Mouse (Mus musculus) CD4-positive, CD25-positive, alpha-beta regulatory T cell, adult 2 months (primary cell): Measurements from ENCODE around the gene Prss34.

ENCODE experiments used
- DNase-seq: peaks from one replicate; pipeline ENCODE4 v3.0.0-alpha.2; 2012; ENCODE audit warnings: low read depth, low spot score

Prss34 gene

DNA sequence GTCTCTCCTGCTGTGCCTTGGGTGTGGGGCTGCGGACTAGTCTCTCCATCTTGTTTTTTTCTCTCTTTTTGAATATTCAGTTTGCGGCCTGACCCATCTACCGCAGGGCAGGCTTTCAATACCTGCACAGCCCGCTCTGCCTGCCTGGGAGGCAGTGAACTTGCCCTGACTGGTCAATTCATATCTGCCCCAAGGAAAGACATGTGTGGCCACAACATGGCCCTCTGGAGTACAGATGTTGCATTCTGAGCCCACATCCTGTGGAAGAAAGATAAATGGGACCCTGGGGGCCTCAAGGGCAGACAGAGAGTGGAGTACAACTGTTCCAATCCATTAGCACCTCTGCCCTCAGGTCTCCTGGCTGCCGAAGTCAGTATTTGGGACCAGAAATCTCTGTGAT lies at the start of gene Prss34:
Gene Prss34, plus strand, starts transcription at position 301 of the 400 bp plus-strand sequence.
- DNase-seq, result no peak

DNA sequence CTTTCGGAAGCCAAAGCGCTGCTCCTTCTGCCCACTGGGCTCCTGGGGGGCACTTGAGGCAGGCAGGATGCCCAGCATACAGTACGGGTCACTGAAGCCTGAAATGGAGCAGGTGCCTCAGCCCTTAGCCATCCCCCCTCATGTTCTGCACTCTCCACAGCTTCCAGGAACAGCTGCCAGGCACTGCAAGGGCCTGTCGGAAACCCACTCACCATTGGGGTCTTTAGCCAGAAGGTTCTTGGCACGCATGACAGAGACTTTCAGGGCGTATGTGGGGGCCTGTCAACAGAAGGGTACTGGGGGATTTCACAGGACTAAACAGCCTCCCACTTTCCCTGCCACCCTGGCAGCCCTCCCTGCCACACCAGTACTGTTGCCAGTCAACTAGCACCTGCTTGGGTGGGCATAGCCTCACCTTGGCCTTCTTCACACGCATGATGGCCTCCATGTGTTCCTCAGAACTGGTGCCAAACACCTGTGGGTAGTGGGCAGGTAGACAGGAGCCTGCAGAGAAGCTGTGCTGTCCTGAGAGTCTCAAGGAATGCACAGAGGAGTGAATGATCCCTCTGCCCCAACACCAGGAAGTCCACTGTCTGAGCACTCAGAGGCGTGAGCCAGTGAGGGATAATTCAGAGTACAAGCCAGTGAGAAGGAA lies 47.9 kb upstream of the Prss34 start:
- no peak for DNase-seq

DNA sequence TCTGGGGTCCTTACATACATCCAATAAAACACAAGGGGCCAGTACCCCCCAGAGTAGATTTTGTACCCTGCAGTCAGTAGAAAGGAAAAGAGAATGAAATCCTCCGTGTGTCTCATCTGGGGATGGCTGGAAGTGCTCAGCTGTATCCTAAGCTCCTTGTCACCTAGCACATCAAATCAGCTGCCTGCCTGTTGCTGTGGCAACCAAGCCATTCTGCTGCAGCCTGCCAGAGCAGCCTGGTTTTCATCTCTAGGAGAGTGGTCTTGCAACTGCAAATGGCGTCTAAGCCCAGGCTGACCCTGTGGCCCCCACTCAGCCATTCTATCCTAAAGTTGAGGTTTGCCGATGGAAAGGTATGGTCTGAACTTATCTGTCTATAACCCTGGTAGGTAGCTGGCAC lies 45.6 kb upstream of the Prss34 start:
- DNase-seq, result no peak

DNA sequence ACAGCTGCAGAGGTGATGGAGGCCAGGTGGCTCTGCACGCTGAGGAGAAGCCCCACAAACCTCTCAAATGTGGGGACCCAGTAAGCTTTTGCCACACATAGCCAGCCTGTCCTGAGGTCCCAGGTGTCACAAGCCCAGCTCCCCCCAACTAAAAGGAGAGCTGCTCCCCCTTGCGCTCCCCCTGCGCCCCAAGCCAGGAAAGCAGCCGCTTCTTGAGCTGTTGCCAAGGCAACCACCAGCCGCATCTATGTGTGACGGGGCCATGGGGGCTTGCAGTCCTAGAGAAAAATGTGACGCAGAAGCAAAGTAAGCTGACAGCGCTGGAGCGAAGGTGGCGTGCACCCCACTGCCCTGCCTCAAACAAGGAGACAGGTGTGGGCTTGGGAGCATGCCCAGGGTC lies 44.4 kb upstream of the Prss34 start:
- DNase-seq, result no peak

DNA sequence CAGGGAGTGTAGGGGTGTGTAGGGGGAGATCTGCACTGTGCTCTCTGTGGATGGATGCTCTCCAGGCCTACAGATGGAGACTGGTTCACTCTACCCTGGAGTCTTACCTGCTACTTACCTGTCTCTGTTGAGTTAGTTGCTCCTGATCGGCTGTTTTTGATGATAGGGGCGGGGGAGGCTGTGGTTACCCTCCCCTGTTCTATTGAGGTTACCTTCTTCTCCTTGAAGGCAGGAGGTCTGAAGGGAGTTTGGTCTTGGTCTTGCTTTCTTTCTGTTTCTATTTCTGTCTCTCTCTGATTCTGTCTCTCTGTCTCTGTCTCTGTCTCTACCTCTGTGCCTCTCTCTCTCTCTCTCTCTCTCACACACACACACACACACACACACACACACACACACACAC lies 43.1 kb upstream of the Prss34 start:
- peak; percentile 35 for DNase-seq

DNA sequence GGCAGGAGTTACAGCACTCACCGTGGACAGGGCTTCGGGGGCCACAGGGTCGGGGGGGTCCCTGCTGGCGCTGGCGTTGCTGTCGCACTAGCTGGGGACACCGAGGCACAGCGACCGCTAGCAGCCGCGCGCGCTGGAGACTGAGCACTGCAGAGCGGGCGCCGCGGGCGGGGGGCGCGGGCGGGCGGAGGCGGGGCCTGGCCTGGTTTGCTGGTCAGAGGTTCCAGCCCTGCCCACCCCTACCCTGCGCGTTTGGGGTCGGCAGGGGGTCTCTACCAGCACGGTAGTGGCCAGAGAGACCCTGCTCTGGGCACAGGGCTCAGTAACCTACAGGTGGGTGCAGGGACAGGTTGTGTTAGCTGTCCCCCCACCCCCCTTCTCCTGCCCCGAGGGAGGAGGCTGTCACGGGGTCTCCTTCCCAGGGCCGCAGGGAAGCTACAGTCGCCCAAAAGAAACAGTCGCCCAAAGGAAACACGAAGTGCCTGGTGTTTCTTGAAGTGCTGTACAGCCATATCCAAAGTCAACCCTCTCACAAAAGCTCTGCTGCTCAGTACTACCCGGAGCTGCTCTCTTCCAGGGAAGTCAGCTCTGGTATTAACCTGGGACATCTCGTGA lies 41.9 kb upstream of the Prss34 start, which contains the start of gene Baiap3:
Gene Baiap3, minus strand, starts transcription at position 225 of the 615 bp plus-strand sequence.
- peak; percentile 43 for DNase-seq

DNA sequence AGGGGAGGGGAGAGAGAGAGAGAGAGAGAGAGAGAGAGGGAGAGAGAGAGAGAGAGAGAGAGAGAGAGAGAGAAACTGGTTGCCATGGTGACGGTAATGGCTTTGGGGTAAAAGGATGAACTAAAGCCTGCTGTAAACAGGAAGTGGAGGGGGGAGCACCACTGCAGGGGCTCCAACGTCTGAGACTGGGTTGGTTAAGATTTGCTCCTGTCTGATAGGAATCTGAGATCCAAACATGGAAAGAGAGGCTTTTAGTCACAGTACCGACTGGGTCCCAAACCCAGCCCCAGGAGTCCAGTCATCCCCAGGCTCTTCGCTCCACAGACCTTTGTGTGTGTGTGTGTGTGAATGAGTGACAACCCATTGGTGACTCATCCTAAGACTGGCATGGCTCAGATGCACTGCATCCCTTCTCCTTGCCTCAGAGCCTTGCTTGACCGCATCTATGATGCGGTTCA lies 40.4 kb upstream of the Prss34 start:
- DNase-seq, result peak; percentile 77

DNA sequence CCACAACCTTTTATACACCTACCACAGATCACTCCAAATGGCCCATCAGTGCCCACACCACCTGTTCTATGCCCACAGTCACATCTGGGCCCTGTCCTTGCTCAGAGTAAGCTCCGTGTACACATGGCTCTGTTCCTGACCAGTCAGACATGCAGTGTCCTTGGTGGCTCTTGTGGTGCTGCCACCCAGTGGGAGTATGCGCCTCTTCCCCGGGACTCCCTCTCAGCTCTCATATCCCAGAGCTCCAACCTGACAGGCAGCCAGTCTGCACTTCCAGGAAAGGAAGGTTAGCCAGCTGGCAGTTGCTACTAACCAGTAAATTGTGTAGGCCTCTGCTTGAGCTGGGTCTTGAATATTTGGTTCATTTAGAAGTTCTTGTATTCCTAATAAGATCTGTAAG lies 33.7 kb upstream of the Prss34 start:
- DNase-seq, result no peak

DNA sequence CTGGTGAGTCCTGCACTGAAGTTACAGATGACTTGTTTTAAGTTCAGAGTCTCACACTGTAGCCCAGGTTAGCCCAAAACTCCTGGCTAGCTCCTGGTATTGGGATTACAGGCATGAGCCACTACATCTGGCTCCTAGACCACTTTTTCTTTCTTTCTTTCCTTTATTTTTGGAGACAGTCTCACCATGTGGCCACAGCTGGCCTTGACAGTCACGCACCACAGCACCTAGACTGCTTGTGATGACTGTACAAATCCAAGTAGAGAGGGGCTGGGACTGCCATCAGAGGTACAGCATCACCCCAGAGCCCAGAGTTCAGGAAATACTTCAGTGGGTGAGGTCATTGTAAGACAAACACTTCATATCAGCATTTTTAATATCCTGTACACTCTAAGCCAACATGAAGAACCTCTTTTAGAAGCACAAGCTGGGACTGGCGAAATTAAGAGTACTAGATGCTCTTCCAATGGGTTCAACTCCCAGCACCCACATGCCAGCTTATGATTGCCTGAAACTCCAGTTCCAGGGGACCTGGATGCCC lies 27.3 kb upstream of the Prss34 start:
- DNase-seq, result no peak

DNA sequence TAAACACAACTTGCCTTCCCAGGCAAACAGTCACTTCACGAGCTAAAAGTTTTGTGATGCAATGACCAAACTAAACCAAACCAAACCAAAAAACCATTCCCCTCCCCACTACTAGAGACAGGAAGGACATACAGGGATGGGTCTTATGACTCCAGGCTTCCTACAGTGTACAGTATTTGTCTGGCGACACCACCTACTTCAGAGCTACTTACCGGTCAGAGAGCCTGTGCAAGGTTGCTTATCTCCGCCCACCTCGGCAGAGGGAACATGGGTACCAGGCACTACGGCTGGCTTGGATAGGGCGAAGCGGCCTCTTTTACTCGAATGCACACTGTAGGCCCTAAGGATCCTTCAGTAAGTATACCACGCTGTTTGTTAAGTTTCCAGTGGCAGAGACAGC lies 25.9 kb upstream of the Prss34 start:
- DNase-seq, result peak; percentile 38

DNA sequence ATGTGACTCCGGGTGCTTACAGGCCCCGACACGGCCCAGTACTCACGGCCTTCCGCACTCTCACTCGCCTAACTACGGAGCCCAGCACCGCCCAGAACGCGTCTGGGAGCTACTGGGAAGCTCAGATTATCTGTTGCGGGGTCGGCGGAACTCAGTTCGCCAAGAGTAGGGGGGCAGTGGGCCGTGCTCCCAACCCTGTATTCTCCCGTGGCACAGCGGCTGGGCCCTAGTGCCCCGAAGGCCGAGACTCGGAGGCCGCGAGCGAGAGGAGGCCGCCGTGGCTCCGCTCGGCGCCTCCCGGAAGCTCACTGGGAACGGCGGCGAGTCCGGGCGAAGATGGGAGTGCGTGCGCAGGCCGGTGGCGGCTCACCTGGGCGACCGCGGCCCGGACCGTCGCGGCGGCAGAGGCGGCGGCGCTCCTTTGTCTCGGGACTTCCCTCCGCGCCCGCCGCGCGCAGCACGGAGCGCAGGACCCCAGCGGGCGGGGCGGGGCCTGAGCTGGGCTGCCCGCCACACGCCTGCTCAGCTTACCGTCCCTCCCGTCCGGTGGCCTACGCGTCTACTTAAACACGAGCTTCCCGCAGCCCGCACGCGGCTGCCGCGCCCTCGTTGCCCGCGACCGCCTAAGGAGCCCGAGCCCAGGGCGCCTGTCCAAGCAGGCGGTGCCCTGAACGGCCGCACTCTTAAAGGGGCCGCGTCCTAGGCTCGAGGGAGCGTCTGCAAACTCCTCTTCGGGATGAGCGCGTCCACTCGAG lies 25.1 kb upstream of the Prss34 start:
- peak; percentile 93 for DNase-seq

DNA sequence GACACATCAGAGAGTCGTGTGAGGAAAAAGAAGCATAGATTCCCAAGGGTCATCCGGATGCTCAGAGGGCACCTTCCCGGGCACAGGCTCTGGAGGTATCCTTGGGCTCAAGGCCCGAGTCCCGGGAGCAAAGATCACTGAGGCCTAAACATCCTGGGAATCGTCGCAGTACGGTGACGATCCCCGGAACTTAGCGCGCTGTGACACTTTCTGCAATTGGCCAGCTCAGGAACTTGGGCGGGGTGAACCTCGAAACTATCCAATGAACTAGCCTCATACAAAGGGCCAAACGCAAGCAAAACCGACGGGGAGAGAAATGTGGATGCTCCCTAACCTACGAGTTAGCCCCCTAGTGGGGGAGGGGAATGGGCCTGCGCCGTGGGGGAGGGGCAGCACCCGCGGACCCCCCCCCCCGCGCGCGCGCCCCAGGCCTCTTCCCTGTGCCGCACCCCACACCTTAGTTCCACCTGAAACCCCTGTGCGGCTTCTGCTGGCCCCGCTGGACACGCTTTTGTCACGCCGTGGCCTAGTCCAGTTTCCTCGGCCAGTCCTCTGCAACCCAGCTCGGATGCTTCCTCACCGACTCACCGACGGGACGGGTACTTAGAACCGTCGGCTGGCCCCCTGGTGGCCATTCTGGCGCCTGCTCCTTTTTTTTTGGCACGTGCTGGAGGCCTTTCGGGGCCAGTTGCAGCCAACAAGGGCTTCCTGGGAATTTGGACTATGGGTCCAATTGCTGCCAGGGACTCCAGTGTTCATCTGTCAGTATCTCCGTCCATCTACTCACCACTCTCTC lies 24.3 kb upstream of the Prss34 start:
- peak; percentile 97 for DNase-seq

DNA sequence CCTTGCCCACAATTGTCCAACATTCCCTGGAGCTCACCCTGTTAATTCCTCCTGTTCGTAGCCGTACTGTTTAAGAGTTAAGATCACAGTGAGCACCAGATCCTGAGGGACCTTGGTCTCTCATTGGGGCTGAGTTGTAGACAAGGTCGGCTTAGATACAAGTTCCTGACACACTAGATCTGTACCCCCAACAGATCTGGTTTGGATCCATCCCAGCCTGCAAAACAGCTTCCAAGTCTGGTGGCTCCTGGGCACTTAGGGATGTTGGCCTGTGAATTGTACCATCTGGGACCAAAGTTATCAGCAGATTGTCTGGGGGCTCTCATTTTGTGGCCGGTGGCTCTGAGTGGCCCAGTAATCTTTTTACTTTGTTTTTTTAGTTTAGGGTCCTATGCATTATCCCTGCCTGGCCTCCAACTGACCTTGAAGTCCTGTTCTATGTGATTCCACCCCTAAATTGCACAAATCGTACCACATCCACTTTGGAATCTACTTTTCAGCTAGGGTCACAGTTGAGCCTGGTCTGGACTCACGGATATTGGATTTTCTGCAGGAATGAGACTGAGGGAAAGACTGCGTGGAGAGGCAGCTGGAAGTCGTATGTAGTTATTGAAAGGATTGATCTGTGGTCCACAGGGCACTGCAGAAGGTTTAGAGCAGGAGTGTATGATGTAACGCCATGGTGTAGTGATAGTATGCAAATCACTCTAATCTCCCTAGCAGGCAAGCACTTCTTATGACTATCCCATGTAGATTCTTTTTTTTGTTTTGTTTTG lies 23.4 kb upstream of the Prss34 start, which contains the start of gene Ube2i:
Gene Ube2i, minus strand, starts transcription at position 52 of the 776 bp plus-strand sequence.
- DNase-seq, result no peak

DNA sequence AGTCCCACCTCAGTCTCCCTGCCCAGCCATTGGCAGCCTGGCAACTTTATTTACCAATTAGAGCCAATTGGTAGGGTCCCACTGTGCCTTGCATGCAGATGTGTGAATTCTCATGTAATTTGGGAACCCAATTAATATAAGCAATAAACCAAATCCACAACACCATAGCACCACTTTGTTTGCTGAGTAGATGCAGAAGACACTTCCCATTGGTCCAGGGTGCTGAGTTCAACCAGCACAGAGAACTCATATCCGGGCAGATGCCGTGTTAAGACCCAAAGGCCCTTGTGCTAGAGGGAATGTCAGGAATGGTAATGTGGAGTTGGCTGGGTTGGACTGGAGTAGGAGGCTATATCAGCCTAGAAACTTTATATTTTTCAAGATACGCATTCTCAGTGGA lies 22.4 kb upstream of the Prss34 start:
- DNase-seq, result no peak

DNA sequence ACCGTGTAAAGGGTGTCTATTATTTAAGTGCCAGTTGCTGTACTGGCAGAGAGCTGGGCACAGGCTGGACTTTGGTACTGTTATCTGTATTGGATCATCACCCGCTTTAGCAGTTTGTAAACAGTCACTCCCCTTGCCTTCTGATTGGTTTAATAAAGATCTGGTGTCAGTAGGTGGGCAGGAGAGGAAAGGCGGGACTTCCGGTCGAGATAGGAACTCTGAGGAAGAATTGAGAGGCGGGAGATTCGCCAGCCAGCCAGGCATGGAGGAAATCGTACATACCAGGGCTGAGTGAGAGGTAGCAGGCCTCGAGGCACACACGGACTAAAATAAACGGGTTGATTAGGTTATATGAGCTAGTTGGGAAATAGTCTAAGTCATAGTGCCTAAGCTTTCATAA lies 16.1 kb upstream of the Prss34 start:
- DNase-seq, result peak; percentile 74

DNA sequence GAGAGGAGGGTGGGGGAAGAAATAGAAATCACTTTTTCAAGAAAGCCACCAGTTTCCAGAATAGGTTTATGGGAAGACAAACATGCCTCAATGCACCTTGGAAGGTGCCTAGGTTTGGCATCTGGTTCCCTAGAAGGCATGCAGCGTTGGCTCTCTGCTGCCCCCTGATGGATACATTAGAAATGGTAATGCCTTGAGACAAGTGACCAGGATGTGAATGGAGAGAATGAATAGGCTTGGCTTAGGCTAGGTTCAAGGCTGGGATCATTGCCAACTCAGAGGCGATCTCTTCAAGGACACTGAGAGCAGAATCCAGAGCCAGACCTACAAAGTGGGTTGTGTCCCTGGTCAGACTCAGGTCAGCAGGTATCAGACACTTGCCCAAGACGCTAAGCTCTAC lies 13.2 kb upstream of the Prss34 start:
- peak; percentile 90 for DNase-seq

DNA sequence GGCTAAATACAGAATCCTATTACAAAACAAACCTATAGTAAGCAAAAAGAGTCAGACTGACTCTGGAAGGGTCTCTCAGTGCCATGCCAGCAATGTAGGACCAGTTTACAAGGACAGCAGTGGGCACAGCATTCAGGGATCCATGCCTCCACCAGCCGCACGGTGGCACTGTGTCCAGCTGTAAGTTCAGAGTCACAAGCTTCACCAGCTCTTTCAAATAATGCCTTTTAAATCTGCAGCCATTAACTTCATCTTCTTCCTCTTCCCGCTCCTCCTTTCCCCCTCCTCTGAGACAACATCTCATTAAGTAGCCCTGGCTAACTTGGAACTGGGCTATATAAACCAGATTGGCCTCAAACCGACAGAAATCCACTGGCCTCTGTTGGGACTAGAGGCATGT lies 9.4 kb upstream of the Prss34 start:
- peak; percentile 69 for DNase-seq

DNA sequence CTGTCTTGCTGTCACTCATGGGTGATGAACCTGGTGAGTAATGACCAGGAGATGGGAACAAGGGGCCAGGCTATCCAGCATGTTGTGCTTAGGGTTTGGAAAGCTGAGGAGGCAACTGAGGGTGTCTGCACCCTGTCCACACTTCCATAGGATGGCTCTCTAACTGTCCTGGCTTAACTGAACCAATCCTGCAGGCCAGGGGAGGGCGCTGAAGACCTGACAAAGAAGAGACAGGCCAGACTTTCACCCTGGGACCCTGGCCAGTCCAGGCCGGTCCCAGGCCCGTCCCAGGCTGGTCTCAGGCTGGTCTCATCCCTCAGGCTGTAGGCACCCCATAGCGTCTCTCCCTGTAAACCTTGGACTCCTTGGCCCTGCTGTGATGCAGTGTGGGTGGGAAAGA lies 7.8 kb upstream of the Prss34 start:
- DNase-seq, result no peak

DNA sequence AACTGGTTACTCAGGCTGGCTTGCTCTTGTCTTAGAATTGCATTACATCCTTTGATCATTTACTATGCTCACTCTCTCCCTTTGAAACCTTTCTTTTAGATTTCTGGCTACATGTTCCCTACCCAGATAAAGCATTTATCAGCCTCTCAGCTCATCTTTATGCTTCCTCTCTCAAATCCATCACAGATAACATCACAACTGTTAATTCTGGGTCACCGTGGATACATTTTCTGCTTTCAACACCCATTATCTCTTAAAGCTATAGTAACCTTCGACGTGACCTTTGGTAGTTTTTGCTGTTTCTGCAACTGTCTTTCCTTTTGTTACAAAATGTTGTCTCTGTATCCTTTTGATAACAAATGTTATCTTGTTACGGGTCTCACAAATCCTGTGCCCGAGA lies 4.7 kb upstream of the Prss34 start:
- DNase-seq, result no peak

DNA sequence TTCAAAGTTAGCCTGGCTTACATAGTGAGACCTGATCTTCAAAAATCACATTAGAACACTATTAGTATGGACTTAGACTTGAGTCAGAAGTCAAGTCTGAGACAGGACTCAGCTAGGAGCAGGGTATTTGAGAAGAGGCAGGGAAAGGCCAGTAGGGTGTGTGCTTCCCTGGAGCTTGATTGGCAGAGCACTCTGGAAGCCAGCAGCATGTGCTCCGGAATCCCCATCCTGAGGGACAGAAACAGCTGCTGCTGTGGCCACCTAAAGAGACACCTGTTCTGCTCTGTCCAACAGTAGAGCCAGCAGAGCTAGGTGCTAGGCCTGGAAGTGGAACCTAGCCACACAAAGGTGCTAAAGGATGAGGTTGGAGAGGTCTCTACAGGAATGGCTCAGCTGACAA lies 4.1 kb upstream of the Prss34 start:
- no peak for DNase-seq

DNA sequence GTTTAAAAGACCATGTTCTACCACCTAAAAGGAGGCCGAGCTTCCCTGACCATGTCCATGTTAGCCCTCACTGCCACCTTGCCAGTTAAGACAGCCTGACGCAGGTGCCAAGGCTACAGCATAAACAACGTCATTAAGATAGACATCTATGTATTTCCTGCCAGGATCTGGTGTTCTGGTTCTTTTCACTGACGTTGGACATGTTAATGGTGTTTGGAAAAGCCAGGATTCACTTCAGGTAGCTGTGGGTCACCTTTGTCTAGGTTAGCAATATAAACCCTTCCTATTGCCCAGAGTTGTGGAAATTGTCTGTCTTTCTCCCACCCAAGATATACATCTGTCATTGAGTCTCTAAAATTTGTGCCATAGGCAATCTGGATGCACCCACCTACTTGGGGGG lies 10.2 kb downstream of the Prss34 start, which contains the start of gene Prss28:
Gene Prss28, plus strand, starts transcription at position 301 of the 400 bp plus-strand sequence.
- no peak for DNase-seq
